Mouse (Mus musculus): ENCODE measurements around the gene Gm16506. TPM values are rescaled to one million over a fixed set of nuclear protein-coding genes. Genes with fewer than 3 reads are reported as not detected.

Gm16506 gene
- not detected for polyA plus RNA-seq (2015; fragmentation: Illumina TruSeq; extraction: RNeasy Lipid Tissue Mini Kit (QIAGEN cat#74804); ENCODE audit: insufficient read depth, low replicate concordance)

GRCm38 (mm10) chr14:43727385-43727784 is at the start of gene Gm16506:
Gm16506 (minus strand) TSS chr14:43727485.

GRCm38 (mm10) chr14:43747566-43747965 is 20.3 kb upstream of the Gm16506 start, which contains the start of gene Gm6526:
Gm6526 (plus strand) TSS chr14:43747866.

DNA sequence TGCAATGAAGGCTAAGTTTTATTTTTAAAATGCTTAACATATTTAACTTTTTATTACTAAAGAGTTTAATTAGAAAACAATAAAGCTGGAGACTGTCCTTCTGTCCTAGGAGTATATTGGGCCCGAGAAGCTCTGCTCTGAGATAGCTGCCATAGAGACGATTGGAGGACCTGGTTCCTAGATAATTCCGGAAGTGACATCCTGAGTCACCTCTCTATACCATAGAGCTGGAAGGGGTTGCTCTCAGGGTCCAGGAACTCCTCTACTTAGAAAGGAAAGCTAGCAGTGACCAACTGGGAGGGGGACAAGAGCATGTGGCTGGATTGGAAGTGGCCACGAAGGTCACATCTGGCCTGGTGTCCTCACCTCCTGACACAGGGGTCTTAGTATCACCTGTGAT is 29.7 kb downstream of the Gm16506 start, which contains the start of gene Gm7324:
TSS of gene Gm7324 (plus strand) at position 208 of the 400 bp plus-strand sequence.

DNA sequence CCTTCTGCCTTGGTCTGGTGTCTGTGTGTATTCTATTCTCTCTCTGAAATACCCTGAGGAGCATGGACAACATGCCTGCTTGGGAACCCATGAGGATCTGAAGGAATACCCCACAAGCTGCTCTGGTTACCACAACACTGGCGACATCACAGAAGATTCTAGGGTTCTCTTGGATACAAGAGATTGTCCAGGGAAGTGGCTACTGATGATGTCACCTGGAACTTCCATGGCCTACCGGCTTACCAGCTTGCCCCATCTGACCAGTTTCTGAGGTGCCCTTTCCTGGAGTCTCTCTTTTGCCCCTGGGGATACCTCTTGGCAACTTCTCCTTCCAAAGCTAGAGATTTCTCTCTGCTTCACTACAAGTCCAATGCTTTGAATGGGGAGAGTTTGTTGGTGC is 50.2 kb downstream of the Gm16506 start, which contains the start of gene Gm8165:
TSS of gene Gm8165 (minus strand) at position 101 of the 400 bp plus-strand sequence.

Other genes with a start within 250 kb of the Gm16506 start
- gene Gm5799, start 183.9 kb downstream of the Gm16506 start, polyA plus RNA-seq (2015; fragmentation: Illumina TruSeq; extraction: RNeasy Lipid Tissue Mini Kit (QIAGEN cat#74804); ENCODE audit: insufficient read depth, low replicate concordance): not detected
- gene Gm17654, start 148.3 kb downstream of the Gm16506 start, polyA plus RNA-seq (2015; fragmentation: Illumina TruSeq; extraction: RNeasy Lipid Tissue Mini Kit (QIAGEN cat#74804); ENCODE audit: insufficient read depth, low replicate concordance): not detected
- not detected for gene Gm10375, start 119.5 kb downstream of the Gm16506 start, polyA plus RNA-seq (2015; fragmentation: Illumina TruSeq; extraction: RNeasy Lipid Tissue Mini Kit (QIAGEN cat#74804); ENCODE audit: insufficient read depth, low replicate concordance)
- not detected for gene Gm8165, start 50.3 kb downstream of the Gm16506 start, polyA plus RNA-seq (2015; fragmentation: Illumina TruSeq; extraction: RNeasy Lipid Tissue Mini Kit (QIAGEN cat#74804); ENCODE audit: insufficient read depth, low replicate concordance)
- 0.33 TPM for gene Gm7324, start 29.7 kb downstream of the Gm16506 start, polyA plus RNA-seq (2015; fragmentation: Illumina TruSeq; extraction: RNeasy Lipid Tissue Mini Kit (QIAGEN cat#74804); ENCODE audit: insufficient read depth, low replicate concordance)
- gene Gm6526, start 20.4 kb upstream of the Gm16506 start, polyA plus RNA-seq (2015; fragmentation: Illumina TruSeq; extraction: RNeasy Lipid Tissue Mini Kit (QIAGEN cat#74804); ENCODE audit: insufficient read depth, low replicate concordance): not detected
- 0.62 TPM for gene Gm8180, start 57.3 kb upstream of the Gm16506 start, polyA plus RNA-seq (2015; fragmentation: Illumina TruSeq; extraction: RNeasy Lipid Tissue Mini Kit (QIAGEN cat#74804); ENCODE audit: insufficient read depth, low replicate concordance)
- 0.62 TPM for gene Ear1, start 148.0 kb upstream of the Gm16506 start, polyA plus RNA-seq (2015; fragmentation: Illumina TruSeq; extraction: RNeasy Lipid Tissue Mini Kit (QIAGEN cat#74804); ENCODE audit: insufficient read depth, low replicate concordance)
- gene Ear10, start 196.1 kb upstream of the Gm16506 start, polyA plus RNA-seq (2015; fragmentation: Illumina TruSeq; extraction: RNeasy Lipid Tissue Mini Kit (QIAGEN cat#74804); ENCODE audit: insufficient read depth, low replicate concordance): not detected
- 5.7 TPM for gene Gm8113, start 197.9 kb upstream of the Gm16506 start, polyA plus RNA-seq (2015; fragmentation: Illumina TruSeq; extraction: RNeasy Lipid Tissue Mini Kit (QIAGEN cat#74804); ENCODE audit: insufficient read depth, low replicate concordance)
- gene Ang5, start 229.6 kb upstream of the Gm16506 start, polyA plus RNA-seq (2015; fragmentation: Illumina TruSeq; extraction: RNeasy Lipid Tissue Mini Kit (QIAGEN cat#74804); ENCODE audit: insufficient read depth, low replicate concordance): not detected